Mouse (Mus musculus) c-Kit-negative CD71-positive TER-119-positive erythroid progenitor cells, embryonic 14.5 days (primary cell): ENCODE measurements around the gene Alk.

ENCODE experiments used
- DNase-seq: peaks from one replicate; pipeline ENCODE4 v3.0.0-alpha.2; 2013; ENCODE audit warnings: low read depth, low spot score

The Alk gene

GRCm38 (mm10) chr17:72038371-72038770 is 566.1 kb downstream of the Alk start:
- no peak for DNase-seq

- no peak for DNase-seq
Measured at GRCm38 (mm10) chr17:72030672-72031071, 573.8 kb downstream of the Alk start.

- DNase-seq, result no peak
Measured at GRCm38 (mm10) chr17:72023323-72023722, 581.1 kb downstream of the Alk start.

- no peak for DNase-seq
Measured at GRCm38 (mm10) chr17:72021733-72022669, 582.4 kb downstream of the Alk start.

- DNase-seq, result no peak
Measured at GRCm38 (mm10) chr17:72017329-72017728, 587.1 kb downstream of the Alk start.

GRCm38 (mm10) chr17:72015253-72015652 is 589.2 kb downstream of the Alk start:
- DNase-seq, result no peak

GRCm38 (mm10) chr17:72012775-72013174 is 591.7 kb downstream of the Alk start:
- DNase-seq, result no peak

- no peak for DNase-seq
Measured at GRCm38 (mm10) chr17:72009836-72010235, 594.6 kb downstream of the Alk start.

- DNase-seq, result no peak
Measured at GRCm38 (mm10) chr17:72008389-72008788, 596.0 kb downstream of the Alk start.

- no peak for DNase-seq
Measured at GRCm38 (mm10) chr17:72005365-72005764, 599.1 kb downstream of the Alk start.

- no peak for DNase-seq
Measured at GRCm38 (mm10) chr17:71999527-72000482, 604.6 kb downstream of the Alk start.

GRCm38 (mm10) chr17:71997680-71998079 is 606.7 kb downstream of the Alk start:
- DNase-seq, result no peak

- DNase-seq, result no peak
Measured at GRCm38 (mm10) chr17:71995539-71995938, 608.9 kb downstream of the Alk start.

GRCm38 (mm10) chr17:71994144-71994543 is 610.3 kb downstream of the Alk start:
- no peak for DNase-seq

GRCm38 (mm10) chr17:71993011-71993410 is 611.4 kb downstream of the Alk start:
- no peak for DNase-seq

GRCm38 (mm10) chr17:71991260-71991659 is 613.2 kb downstream of the Alk start:
- DNase-seq, result no peak

GRCm38 (mm10) chr17:71990176-71990720 is 614.2 kb downstream of the Alk start:
- no peak for DNase-seq

GRCm38 (mm10) chr17:71988736-71989569 is 615.5 kb downstream of the Alk start:
- no peak for DNase-seq

GRCm38 (mm10) chr17:71986998-71987397 is 617.4 kb downstream of the Alk start:
- DNase-seq, result no peak

- no peak for DNase-seq
Measured at GRCm38 (mm10) chr17:71986456-71986855, 618.0 kb downstream of the Alk start.

GRCm38 (mm10) chr17:71981177-71981576 is 623.2 kb downstream of the Alk start:
- no peak for DNase-seq
